In genomic region chr8:69902163-69903062, GRCm38 (mm10) we compare ENCODE assay signal across 8 mouse cellular contexts. TPM values are rescaled to one million over a fixed set of nuclear protein-coding genes. Genes with fewer than 3 reads are reported as not detected.
A peak's percentile ranks its signal among the peaks of the same experiment; 100 is the strongest.
DNase-seq lines count a peak whose midpoint lies in the region; ATAC-seq lines count a peak whose summit lies in the region.

TSS of gene Tssk6 (plus strand) at chr8:69902184.
TSS of gene Ndufa13 (minus strand) at chr8:69902558.
TSS of gene Yjefn3 (minus strand) at chr8:69902712.

- peak within 1 kb of the TSS; percentile 84 for H3K4me3 ChIP-seq in liver, embryonic 11.5 days (ENCODE audit: low read depth, low read length)

- no peaks in the 10 kb centered on the region for H3K27me3 ChIP-seq in liver, embryonic 11.5 days (replicated peaks; ENCODE audit: control insufficient read depth, insufficient read depth, low read length)

- peak within 1 kb of the TSS; percentile 98 for H3K27ac ChIP-seq in liver, embryonic 11.5 days (ENCODE audit: low read depth, low read length)

- H3K4me1 ChIP-seq in liver, embryonic 11.5 days (replicated peaks; ENCODE audit: control insufficient read depth, insufficient read depth, low read length), result peaks cover 22% of the 10 kb centered on the region

- H3K9me3 ChIP-seq in liver, embryonic 11.5 days (ENCODE audit: control insufficient read depth, low read length), result no peaks in the 10 kb centered on the region

- H3K36me3 ChIP-seq in liver, embryonic 11.5 days (ENCODE audit: control insufficient read depth, insufficient read depth, low read length), result peaks cover 11% of the 10 kb centered on the region; the same call in 1 of the 2 replicates

- H3K9ac ChIP-seq in liver, embryonic 11.5 days (ENCODE audit: low read depth, low read length), result peak within 1 kb of the TSS; percentile 88

- peak; percentile 32 for ATAC-seq in liver, embryonic 11.5 days (replicated peaks; ENCODE audit: low FRiP score)

- peak within 1 kb of the TSS; percentile 96 for H3K4me2 ChIP-seq in liver, embryonic 11.5 days

- peak; percentile 51 for DNase-seq in urinary bladder, adult 2 months (ENCODE audit: low spot score)
- no peak for DNase-seq in urinary bladder, adult 18-20 months (ENCODE audit: low spot score in 2 of 2)
- DNase-seq in cerebellum, adult 8-10 months, result peak; percentile 64
- DNase-seq in gastrocnemius, postnatal 4 days (ENCODE audit: low spot score in 2 of 2), result peak in 1 of 2 experiments; percentile 56
- peak; percentile 54 for DNase-seq in kidney, adult 9 months
- peak; percentile 62 for DNase-seq in liver, embryonic 11.5 days (ENCODE audit: low spot score)
- DNase-seq in neural tube, embryonic 10.5 days (ENCODE audit: extremely low spot score, low spot score), result peak; percentile 64
- DNase-seq in thymus, postnatal 4 days, result peak; percentile 74

- 4% methylated on average over 89 of the region's 89 CpGs for WGBS in liver, embryonic 11.5 days

RNA-seq across cellular contexts. Expression of gene Tssk6, which starts in this region (rescaled TPM):
- 0.66 and 0.67 TPM in 2 replicates for polyA plus RNA-seq in urinary bladder, adult 2 months (2012; rRNA removed)
- under 1 TPM in 1 of 2 experiments, not detected in 1; 0.60 TPM for total RNA-seq in gastrocnemius, postnatal 4 days (2021)
- polyA plus RNA-seq in liver, embryonic 11.5 days (2014; fragmentation: Nextera tagmentation; extraction: Ambion mirVana), result 4.5 and 5.2 TPM in 2 replicates

RNA-seq across cellular contexts. Expression of gene Ndufa13, which starts in this region (rescaled TPM):
- 136 and 140 TPM in 2 replicates for polyA plus RNA-seq in urinary bladder, adult 2 months (2012; rRNA removed)
- total RNA-seq in gastrocnemius, postnatal 4 days (2021), result 100 to 1,000 TPM; 188 to 196 TPM
- 145 and 159 TPM in 2 replicates for polyA plus RNA-seq in liver, embryonic 11.5 days (2014; fragmentation: Nextera tagmentation; extraction: Ambion mirVana)

RNA-seq across cellular contexts. Expression of gene Yjefn3, which starts in this region (rescaled TPM):
- 1.2 and 1.8 TPM in 2 replicates for polyA plus RNA-seq in urinary bladder, adult 2 months (2012; rRNA removed)
- total RNA-seq in gastrocnemius, postnatal 4 days (2021), result 10 to 100 TPM; 10.8 to 11.7 TPM
- 1.7 and 1.9 TPM in 2 replicates for polyA plus RNA-seq in liver, embryonic 11.5 days (2014; fragmentation: Nextera tagmentation; extraction: Ambion mirVana)

Comparison
In these comparisons a context has a peak if more than half of its experiments do, and no peak if none do; other contexts are left out.
1. DNase-seq: peak in urinary bladder, adult 2 months (single experiment), cerebellum, adult 8-10 months (single experiment), kidney, adult 9 months (single experiment), liver, embryonic 11.5 days (single experiment), neural tube, embryonic 10.5 days (single experiment) and thymus, postnatal 4 days (single experiment); none in urinary bladder, adult 18-20 months (0 of 2).